Mouse (Mus musculus): ENCODE data around the gene Lemd1.

Lemd1 gene

DNA sequence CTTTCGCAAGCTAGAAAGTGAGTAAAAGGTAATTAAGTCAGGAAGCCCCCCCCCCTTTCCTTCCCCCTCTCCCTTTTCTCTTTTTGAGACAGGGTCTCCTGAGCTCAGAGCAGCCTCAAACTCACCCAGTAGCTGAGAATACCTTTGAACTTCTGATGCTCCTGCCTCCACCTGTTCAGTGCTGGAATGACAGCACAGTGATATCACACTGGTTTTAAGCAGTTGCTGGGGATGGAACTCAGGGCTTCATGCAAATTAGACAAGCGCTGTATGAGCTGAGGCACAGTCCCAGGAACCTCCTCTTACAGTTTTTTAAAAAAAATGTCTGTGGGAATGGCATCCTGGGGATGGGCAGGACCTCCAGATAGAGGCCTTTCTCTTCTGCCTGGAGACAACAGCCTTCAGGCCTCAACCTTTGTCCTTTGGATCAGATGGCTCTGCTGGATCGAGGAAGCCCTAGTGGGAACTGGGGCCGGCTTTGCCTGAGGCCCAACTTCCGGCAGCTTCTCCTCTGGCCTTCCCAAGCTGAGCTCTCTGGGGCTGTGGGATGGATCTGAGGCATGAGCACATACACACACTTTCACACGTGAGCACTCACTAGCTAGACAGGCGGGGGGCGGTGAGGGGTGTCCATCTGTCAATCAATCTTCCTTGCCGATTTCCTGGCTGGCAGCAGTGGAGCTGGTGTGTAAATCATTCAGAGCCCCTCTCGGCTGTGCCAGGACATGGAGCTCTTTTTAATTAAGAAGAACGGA, 99.9 kb downstream of the Lemd1 start:
- DNase-seq (ENCODE audit: low spot score), result no peak

DNA sequence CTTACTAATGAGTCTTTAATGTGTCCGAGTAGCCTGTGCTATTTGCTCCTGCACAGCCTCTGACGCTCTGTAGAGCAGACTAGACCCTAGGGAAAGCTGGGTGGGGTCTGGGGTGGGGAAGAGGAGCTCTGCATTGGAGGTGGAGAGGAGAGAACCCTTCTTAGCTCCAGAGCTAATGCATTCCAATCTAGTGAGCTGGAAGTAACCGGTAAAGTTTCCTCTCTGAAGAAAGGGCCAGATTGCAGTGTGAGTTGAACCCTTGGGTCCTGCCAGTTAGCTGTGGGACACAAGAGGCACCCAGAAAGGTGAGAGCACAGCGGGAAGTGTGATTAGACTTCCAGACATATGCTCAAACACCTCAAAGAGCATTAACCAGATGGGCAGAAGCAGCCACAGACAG, 100.5 kb downstream of the Lemd1 start:
- no peak for DNase-seq (ENCODE audit: low spot score)

DNA sequence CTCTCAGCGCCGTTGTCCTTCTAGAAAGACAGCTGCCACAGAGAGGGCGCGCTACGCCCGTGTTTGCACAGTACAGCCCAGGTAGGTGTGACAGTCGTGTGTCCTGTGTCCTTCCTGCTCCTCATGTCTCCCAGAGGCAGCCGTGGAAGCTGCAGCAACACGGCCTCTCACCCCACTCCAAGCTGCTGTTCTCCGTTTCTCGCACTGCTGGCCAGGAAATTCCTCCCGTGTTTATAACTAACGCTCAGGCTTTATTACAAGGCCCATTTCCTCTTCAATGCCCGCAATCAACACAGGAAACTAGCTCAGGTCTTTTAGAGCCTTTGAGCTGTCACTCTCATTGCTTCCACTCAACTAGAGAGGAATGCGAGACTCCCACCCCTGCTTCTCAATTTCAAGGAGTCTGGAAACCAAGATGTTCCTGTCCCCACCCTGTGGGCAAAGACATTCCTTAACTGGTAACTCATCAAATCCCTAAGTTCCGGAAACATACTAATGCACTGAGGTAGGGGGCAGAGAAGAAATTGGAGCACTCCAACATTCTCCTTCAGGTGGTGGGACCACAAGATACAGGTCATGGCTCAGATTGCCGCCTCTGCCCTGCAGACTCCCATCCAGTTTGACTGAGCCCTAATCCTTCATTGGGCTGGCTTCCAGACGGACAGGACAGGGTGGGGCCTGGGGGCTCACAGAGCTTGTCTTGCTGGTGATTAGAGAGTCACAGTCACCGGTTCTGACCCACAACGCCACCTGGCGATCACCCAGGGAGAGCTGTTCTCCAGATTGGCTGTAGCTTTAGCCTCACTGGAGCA, 101.3 kb downstream of the Lemd1 start:
- DNase-seq (ENCODE audit: low spot score), result no peak

DNA sequence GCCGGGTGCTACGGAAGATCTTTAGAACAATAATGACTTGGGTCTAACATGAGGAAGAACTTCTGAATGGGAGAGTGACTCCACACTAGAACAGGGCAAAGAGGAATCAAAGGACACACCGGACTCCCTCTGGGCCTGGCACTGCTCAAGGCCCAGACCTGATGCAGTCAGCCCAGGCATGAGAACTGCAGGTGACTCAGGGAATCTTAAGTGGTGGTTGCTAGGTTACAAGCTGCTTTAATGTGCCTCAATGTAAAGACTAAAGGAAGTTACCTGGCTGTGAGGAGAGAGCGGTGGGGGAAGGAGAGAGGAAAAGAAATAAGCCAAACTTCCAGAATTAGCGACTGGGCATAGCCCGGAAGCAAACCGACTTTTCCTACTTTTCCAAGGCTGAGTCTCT, 104.3 kb downstream of the Lemd1 start:
- no peak for DNase-seq (ENCODE audit: low spot score)

DNA sequence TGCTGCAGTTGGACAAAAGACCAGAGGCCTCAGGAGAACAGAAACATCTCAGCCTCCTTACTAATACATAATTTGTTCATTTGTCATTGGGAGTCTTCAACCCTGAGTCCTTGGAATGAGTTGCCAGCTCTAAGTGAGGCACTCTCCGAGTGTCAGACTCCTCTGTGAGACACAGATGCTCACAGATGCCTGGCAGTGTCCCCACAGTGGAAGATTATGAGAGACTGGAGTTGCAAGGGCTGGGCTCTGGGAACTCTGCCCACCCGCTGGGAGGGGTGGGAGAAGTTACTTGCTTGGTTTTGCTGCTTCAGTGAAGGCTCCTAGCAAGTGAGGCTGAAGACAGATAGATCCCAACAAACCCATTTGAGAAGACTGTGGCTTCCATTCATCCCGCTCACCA, 104.8 kb downstream of the Lemd1 start:
- no peak for DNase-seq (ENCODE audit: low spot score)

DNA sequence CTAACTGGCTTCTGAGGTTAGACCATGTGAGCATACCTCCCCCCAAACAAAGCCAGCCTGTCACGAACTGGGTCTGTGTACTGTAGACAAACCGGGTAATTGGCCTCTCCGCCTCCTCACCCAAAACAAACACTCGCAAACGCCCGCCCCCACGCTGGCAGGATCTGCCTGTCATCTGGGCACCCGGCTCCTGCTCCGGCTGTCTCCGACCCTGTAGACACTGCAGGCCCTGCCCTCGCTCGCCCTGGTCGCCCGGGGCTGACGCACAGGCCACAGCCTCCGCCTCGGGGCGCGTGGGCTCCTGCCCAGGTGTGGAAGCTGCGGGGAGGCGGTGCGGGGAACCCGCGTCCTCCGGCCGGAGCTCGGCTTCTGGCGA, 107.2 kb downstream of the Lemd1 start, which contains the start of gene Klhdc8a:
Klhdc8a (plus strand) TSS at position 202 of the 376 bp plus-strand sequence.
- DNase-seq (ENCODE audit: low spot score), result no peak

DNA sequence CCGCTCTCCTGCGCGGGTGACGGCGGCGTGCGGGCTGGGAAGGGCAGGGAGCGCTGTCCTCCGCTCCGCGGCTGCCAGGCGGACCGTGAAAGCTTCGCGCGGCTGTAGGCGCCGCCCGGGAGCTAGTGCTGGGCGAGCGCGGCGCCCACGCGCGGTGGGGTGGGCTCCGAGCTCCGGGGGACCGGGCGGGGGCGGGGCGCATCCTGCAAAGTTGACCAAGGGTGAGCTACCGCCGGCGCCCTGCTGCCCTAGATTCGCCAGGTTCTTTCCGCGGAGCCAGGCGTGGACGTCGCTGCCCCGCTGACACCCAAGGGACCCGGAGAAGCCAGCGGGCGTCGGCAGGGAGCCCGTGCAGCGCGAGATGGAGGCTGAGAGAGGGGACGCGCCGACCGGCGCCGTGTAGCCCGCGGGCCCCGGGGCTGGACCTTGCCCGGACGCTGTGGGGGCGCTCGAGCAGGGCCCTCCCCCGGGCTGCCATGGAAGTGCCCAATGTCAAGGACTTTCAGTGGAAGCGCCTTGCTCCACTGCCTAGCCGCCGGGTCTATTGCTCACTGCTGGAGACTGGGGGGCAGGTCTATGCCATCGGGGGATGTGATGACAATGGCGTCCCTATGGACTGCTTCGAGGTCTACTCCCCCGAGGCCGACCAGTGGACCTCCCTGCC, 107.7 kb downstream of the Lemd1 start:
- DNase-seq (ENCODE audit: low spot score), result no peak

DNA sequence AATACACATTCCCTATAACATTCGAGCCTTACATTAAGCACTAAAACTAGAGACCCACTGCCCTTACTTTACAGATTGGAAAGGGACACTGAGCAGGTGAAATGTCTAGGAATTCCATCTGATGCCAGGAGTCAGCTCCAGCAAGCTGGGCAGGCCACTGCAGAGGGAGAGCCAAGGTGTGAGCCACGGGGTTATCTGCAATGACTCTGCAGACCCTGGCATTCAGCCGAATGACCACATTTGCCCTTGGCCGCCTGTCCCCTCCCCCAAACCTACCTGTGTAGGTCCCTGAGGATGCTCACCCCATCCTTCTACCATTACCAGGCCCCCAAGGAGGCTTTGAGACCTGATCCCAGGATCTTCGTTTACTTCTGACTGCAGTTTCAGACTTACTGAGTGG, 108.5 kb downstream of the Lemd1 start:
- DNase-seq (ENCODE audit: low spot score), result no peak

DNA sequence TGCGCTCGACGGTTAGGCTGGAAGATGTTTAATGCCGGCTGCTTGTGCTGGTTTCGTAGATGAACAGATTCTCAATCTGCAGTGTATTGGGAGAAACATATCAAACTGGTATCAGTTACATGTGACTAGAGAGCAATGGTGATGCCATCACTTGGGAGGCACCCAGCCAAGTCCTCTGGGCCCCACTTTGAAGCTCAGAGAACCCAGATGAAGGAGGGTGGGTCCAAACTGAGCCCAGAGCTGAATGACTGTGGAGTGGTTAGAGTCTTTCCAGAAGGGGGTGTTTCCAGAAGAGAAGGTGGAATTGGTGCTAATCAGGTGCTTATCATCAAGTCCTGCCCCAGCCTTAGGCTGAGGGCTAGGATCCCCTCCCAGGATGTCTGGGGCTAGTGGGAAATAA, 110.0 kb downstream of the Lemd1 start:
- no peak for DNase-seq (ENCODE audit: low spot score)

DNA sequence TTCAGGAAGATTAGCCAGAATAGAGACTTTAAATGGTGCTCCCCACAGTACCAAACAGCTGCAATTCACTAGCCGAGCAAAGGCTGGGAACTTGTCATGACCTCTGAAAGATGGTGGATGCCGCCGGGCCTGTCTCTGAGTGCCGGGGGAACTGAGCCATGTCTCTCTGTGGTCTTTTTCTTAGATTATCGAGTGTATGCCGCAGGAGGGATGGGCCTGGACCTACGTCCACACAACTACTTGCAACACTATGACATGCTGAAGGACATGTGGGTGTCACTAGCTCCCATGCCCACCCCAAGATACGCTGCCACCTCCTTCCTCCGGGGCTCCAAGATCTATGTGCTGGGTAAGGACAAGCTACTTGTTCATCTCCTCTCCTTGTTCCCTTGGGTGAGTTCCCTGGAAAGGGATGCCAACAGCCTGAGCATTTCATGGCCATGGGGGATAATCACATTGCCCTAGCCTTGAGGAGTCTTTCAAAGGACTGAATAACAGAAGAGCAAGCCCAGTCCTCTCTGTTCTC, 111.2 kb downstream of the Lemd1 start:
- no peak for DNase-seq (ENCODE audit: low spot score)

DNA sequence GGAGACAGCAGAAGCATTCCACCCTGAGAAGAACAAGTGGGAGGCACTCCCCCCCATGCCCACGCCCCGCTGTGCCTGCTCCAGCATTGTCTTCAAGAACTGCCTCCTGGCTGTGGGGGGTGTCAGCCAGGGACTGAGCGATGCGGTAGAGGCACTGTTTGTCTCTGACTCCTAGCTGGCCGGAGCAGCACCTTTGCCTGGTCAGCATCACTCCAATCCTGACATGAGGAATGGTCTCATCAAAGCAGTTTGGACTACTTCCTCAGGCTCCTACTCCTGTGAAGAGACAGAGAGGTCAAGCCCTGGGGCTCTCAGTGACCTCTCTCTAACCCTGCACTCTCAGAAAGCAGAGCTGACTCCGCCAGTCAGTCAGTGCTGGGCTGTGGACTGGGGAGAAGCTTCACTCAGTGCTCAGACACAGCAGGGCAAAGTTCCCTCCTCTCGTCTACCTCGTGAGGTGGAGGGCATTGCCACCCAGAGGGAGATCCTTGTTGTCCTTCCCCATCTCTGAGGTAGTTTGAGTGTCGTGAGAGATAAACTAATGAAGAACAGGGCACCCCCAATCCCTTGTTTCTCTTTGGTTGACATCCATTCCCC, 113.5 kb downstream of the Lemd1 start:
- DNase-seq (ENCODE audit: low spot score), result no peak

DNA sequence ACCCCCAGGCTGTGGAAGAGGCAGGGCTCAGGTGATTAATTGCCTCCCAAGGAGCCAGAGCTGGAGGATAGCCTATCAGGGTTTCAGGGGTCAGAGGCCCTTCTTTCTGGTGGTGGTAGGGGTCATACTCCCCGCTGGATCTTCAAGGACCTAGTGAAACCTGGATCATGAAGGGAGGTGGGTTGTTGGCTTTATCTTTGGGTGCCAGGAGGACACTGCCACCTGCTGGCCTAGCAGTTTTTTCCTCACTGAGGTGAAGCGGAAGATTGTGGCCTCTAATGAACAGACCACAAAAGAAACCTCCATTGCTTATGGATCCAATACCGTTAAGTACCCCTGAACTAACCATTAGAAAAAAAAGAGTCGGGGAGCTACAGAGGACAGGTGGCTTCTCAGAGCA, 114.9 kb downstream of the Lemd1 start:
- no peak for DNase-seq (ENCODE audit: low spot score)

DNA sequence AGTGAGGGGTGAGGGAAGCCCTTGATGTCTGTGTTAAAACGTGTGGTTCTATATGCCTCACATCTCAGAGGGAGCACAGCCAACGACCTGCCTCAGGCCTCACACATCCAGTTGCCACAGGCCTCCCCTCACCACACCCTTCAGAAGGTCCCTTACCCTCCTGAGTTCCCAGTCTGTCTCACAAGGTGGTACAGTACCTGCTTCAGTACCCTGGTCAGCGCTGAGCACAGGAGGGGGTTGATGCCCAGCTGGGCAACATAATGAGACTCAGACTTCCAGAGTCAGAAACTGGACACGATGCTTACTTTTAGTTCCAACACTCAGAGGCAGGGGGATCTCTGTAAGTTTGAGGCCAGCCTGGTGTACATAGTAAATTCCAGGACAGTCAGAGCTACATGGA, 115.6 kb downstream of the Lemd1 start:
- no peak for DNase-seq (ENCODE audit: low spot score)

DNA sequence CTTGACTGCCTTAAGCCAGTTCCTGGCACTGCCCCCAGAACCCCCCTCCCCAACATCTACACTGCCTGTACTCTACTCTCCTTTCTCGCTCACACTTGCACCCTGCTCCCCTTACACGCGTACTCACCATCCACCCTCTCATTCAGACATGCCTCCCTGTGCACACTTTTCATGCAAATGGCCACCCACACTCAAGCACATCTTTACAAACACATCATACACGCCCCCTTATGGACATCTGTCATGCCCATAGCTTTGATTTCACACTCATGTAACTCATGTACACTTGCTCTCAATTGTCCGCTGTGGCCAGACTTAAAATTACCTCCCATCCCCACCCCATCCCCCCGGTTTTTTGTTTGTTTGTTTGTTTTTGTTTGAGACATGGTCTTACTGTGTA, 116.7 kb downstream of the Lemd1 start:
- no peak for DNase-seq (ENCODE audit: low spot score)

DNA sequence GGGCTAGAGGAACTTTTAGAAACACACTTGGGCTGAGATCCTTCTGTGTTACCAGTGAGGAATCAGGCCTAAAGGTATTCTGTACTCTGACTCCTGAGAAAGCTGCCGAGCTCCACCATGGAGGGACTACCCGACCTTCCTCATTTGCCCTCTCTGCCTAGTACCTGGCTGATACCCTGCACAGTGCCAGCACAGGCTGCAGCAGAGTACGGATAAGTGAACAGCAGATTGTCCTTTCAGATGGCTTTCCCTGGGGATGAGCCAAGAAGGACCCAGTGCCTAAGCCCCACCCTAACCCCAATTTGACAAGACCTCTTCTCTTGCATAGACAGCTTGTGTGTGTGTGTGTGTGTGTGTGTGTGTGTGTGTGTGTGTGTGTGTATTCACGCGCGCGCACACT, 117.4 kb downstream of the Lemd1 start:
- DNase-seq (ENCODE audit: low spot score), result no peak
